Mouse (Mus musculus) urinary bladder, adult 2 months (tissue): ENCODE data around the gene Nupr1. TPM values are rescaled to one million over a fixed set of nuclear protein-coding genes. Genes with fewer than 3 reads are reported as not detected.
A peak's percentile ranks its signal among the peaks of the same experiment; 100 is the strongest.

Experiments
- DNase-seq: peaks from one replicate; pipeline ENCODE4 v3.0.0; 2022; ENCODE audit warnings: low spot score
- polyA plus RNA-seq: library from polyadenylated mRNA; depleted of rRNA; stranded (reverse); fragments of >200 nt; gene quantifications from 2 replicates; pipeline ENCODE4 v1.2.3, GENCODE M21; 2012; rRNA removed

Nupr1 gene
- polyA plus RNA-seq: 67.1 and 82.3 TPM in 2 replicates

- DNase-seq: no peak
Observed at GRCm38 (mm10) chr7:126630824-126631518, at the start of gene Nupr1. Gene Nupr1 (minus strand): TSS chr7:126630861.

- no peak for DNase-seq
Observed at GRCm38 (mm10) chr7:126679683-126680082, 49.0 kb upstream of the Nupr1 start.

- DNase-seq: no peak
Observed at GRCm38 (mm10) chr7:126678545-126679341, 48.1 kb upstream of the Nupr1 start.

DNA sequence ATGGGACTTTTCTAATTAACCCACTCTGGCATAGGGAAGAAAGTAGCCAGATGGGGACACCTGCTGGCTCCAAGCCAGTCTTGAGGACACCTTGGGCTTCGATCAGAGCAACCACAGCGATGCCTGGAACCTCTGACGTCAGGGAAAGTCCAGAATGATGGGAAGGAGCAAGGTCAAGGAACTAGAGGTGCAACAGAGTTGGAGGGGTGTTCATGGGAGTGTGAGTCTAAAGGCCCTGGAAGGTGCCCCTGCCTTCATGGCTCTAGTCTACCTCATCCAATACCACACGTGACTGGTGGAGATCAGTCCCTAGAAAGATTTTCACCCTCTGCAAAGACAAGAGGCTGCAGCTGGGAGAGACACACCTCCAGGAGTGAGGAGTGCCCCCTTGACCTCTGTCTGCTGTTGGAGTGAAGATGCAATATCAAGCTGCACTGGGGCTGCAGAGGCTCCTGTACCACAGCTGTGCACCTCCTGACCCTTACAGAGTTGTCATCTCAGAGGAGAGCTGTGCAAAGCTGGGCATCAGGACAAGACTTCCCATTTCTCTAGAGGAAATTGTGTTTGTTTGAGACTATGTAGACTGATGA lies 46.1 kb upstream of the Nupr1 start:
- no peak for DNase-seq

DNA sequence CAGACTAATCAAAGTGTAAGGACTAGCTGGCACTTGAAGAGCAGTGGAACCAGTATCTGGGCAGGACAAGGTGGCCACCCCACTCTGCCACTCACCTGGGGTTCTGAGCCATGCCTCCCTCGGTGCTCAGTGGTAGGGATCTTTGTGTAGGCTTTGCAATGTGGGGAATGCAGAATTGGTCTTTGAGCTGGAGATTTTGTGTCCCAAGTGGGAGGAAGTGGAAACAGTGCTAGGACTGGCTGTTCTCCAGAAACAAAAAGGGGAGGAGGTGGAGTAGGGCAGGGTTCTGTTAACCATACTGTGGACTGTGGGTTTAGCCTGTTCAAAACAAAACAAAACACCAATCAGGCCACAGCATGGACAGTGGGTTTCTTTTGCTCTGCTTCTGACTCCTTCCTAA lies 45.5 kb upstream of the Nupr1 start, which contains the start of gene Sult1a1:
Sult1a1 (minus strand) TSS at position 226 of the 400 bp plus-strand sequence.
- DNase-seq: no peak

- DNase-seq: no peak
Observed at GRCm38 (mm10) chr7:126675104-126675503, 44.4 kb upstream of the Nupr1 start.

DNA sequence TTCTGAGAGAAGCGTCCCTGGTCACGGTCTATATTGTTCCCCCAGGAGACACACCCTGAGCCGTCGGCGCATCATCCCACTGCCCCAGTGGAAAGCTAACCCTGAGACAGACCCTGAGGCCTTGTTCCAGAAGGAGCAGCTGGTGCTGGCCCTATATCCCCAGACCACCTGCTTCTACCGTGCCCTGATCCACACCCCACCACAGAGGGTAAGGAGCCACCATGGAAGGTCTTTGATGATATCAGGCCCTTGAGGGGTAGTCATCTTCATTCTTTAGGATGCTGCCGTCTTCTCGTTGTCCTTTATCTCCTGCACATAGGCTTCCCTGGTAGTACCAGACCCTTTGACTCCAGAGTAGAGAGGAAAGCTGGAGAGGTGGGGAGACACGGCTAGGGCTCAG lies 41.5 kb upstream of the Nupr1 start:
- DNase-seq: no peak

- DNase-seq: no peak
Observed at GRCm38 (mm10) chr7:126670152-126670551, 39.5 kb upstream of the Nupr1 start.

- no peak for DNase-seq
Observed at GRCm38 (mm10) chr7:126668452-126668851, 37.8 kb upstream of the Nupr1 start.

DNA sequence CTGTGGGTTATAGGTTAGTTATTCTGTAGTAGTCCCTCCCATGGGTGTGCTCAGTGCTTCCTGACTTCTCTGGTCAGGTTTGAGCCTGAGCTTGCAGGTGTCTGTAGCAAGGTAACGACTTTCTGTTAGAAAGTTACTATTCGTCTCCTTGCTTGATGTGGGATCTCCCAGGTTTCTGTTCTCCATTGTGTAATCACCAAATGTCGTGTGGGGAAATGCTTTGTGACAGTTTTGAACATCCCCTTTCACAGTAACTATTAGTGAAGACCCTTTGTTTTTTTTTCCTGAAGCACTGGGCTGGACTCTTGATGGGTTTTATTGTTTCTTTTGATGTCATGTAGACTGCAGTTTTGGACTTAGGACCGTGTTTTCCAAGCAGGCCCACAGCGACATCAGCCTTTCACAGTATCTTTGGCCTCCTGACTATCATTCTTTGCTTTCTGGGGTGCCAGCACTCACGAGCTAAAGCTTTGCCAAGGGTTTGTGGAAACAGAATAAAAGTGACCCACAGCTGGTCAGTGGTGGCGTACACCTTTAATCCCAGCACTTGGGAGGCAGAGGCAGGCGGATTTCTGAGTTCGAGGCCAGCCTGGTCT lies 36.9 kb upstream of the Nupr1 start:
- no peak for DNase-seq

- no peak for DNase-seq
Observed at GRCm38 (mm10) chr7:126665269-126665668, 34.6 kb upstream of the Nupr1 start.

DNA sequence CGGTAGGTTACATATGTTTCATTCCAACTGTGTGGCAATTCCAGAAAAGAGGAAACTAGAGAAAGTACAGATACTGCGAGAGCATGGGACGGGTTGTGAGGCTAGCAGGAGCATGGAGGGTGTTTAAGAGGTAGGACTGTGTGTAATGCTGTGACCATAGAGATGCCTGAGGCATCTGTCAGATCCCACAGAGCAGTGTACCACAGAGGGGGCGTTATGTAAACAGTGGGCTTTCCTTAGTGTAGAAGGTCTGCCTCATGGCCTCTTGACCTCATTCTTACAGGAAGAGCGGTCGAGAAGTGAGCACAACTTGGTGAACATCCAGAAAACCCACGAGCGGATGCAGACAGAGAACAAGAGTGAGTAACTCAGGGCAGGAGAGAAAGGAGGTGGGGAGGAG lies 33.0 kb upstream of the Nupr1 start:
- no peak for DNase-seq

GRCm38 (mm10) chr7:126659771-126660170 lies 29.1 kb upstream of the Nupr1 start:
- no peak for DNase-seq

DNA sequence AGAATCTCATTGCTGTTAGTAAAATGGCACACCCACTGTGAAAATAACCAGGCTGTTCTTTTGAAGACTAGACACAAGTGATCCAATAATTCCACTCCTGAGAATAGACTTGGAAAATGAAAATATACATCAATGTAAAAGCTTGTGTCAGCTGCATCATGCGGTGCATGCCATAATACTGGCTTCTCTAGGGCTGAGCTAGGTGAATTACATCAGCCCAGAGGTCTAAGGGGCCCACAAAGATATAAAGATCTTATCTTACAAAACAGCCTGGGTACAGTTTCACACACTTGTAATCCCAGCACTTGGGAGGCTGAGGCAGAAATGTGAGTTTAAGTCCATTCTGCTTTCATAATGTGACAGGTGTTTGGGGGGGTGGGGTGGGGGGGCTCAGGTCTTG lies 26.9 kb upstream of the Nupr1 start:
- no peak for DNase-seq

DNA sequence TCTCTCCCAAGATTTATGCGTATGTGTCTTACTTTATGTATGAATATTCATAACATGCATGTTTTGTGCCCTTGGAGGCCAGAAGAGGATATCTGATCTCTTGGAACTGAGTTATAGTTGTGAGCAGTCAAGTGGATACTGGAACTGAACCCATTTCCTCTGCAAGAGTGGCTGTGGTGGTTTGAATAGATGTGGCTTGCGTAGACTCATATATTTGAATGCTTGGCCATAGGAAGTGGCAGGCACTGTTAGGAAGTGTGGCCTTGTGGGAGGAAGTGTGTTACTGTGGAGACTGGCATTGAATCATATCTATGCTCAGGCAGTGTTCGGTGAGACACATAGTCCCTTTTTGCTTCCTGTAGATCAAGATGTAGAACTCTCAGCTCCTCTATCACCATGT lies 25.0 kb upstream of the Nupr1 start:
- DNase-seq: no peak

- DNase-seq: no peak
Observed at GRCm38 (mm10) chr7:126653991-126654390, 23.3 kb upstream of the Nupr1 start.

DNA sequence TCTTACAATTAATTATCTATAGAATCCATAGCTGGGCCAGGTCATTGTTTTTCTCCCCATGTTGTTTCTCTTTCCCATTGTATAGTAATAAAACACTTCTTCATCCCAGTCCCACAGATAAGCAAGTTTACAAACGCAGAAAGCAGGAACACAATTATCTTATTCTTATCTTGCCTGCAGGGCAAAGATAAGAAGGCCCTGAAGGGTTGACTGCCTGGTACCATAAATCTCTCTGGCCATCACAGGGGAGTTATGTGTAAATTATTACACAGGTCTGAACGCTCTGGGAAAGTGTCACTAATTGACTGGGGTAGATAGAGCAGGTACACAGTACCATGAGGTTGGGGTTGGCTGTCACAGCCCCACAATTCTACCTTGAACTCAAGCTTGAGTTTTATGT lies 20.2 kb upstream of the Nupr1 start:
- DNase-seq: no peak

DNA sequence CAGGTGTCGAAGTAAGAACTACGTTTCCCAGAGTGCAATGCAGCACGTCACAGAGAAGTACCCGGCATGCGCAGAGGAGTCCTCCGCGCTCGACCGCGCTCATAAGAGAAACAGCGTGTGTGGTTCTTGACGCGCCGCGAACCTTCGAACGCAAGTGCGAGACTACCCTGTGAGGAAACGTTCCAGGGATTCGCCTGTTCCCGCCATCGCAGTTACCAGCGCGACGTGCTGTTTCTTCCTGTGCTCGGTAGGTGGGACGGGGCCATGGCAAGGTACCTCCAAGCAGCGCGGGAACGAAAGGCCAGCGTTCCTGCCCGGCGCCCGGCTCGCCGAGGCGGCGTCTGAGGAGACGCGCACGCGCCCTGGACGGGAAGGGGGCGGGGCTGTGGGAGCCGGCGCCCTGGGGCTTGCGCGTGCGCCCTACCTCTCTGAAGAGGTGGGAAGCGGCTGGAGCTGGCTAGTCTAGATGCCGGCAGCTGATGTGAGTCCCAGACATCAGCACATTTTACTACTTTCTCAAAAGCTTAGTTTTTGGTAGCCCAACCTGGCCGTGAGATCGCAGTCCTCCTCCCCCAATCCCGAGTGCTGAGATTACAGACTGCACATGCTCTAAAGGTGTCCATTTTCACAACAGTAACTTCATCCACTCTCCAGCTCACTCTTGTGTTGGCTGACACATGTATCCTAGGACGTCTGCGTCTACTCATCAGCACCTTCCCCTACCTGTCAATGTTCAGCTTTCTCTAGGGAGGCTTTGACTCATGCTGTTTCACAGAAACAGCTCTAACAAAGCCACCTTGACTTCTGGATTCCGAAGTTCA lies 18.8 kb upstream of the Nupr1 start, which contains the start of gene Sgf29:
Sgf29 (plus strand) TSS at position 79 of the 821 bp plus-strand sequence.
- DNase-seq: peak; percentile 96

DNA sequence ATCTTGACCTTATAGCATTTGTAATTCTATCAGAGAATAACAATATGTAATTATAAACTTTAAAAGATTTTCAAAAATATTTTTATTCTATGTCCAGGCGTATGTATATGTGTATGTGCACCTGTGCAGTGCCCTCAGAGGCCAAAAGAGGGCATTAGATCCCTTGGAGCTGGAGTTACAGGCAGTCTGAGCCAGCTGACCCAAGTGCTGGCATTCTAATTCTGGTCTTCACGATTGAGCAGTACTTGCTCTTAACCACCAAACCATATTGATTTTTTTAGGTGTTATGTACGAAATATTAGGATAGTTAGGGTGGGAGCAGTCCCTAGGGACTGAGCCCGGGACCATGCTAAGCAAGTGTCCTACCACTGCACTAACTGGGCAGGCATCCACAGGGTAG lies 17.8 kb upstream of the Nupr1 start:
- DNase-seq: no peak

- no peak for DNase-seq
Observed at GRCm38 (mm10) chr7:126645708-126646107, 15.0 kb upstream of the Nupr1 start.

DNA sequence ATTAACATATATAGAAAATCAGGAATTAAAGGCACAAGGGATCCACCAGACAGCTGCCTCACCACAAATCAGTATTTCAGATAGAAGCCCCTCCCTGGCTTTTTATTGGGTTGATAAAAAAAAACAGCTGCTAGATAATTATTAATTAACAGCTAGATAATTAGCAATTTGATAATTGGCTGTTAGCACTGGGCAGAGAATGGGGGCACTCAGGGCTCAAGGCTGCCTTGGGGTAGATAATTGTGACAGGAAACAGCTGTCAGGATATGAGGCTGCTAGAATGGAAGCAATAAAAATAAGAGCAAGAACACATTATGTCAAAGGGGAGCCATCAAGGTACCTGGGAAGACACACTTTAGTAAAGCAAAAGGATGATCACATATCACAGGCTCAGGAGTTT lies 14.3 kb upstream of the Nupr1 start:
- no peak for DNase-seq
